Mouse (Mus musculus): ENCODE results near the gene Tex26. TPM values are rescaled to one million over a fixed set of nuclear protein-coding genes. Genes with fewer than 3 reads are reported as not detected.

The Tex26 gene
- polyA plus RNA-seq, 1 experiment from 2014 or later, result 1.7 TPM

DNA sequence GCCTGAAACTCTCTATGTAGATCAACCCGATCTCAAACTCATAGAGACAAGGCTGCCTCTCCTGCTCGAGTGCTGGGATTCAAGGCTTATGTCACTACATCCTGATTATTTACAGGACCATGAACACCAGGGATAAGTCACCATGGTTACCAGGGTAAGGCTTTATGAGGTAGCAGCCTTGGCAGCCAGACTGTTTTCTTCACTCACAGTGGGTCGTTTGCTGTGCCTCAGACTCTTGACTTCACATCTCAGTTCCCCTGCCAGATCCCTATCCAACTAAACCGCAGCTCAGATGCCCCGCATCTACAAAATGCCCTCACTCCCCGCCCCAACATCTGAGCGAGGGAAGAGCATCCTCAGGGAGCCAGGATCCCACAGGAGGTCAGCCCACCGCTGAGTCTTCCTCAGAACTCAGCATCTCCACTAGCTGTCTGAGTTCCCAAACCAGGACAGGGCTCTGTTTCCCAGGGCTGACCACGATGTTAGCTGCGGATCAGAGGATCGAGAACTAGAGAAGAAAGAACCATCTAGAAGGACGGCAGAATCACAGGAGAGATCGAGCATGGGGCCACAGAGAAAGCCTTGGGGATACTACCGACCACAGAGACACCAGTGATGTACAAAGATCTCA lies 2.3 kb downstream of the Tex26 start:
- Histone ChIP-seq H3K4me1 (replicated peaks; ENCODE audit: control insufficient read depth, insufficient read depth, low read length) (peaks cover 18% of the 10 kb centered on the region), H3K9me3 (ENCODE audit: control insufficient read depth, low read length) (no peaks in the 10 kb centered on the region), H3K9ac (ENCODE audit: low read length) (peak overlapping the region; percentile 39), H3K27ac (ENCODE audit: low read depth, low read length) (peak overlapping the region; percentile 63), H3K36me3 (ENCODE audit: control insufficient read depth, insufficient read depth, low read length) (no peaks in the 10 kb centered on the region), H3K4me2 (ENCODE audit: low read depth, low read length, severe bottlenecking) (0 out of 2 replicates have a peak overlapping the region, but pooled peaks have one; percentile 8), H3K4me3 (ENCODE audit: low read depth, low read length) (no peak overlapping the region), H3K27me3 (ENCODE audit: control insufficient read depth, insufficient read depth, low read length) (no peaks in the 10 kb centered on the region)
- WGBS, result 44% methylated on average over 14 of the region's 14 CpGs
- ATAC-seq (replicated peaks; ENCODE audit: low FRiP score) (peak; percentile 42), DNase-seq (ENCODE audit: low spot score) (no peak)

DNA sequence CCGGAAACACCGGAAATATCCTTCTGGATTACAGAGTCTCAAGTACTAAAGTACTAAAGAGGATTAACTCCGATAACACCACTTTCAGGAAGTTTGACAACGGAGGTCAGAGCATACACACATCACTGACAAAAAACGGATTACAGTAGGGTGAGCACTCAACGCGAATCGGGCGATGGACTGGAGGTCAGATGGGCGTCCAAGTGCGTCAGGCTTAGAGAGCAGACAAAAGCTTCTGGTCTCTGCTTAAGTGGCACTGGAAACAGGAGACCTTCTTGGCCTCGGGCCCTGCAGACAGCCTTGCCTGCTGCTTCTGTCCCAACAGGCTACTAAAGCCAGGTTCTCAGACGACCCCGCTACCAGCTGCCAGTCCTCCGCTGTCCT lies 2.8 kb downstream of the Tex26 start:
- no peak overlapping the region for H3K4me3 ChIP-seq (ENCODE audit: low read depth, low read length)
- H3K4me2 ChIP-seq (ENCODE audit: low read depth, low read length, severe bottlenecking), result no peak overlapping the region
- peaks cover 18% of the 10 kb centered on the region for H3K4me1 ChIP-seq (replicated peaks; ENCODE audit: control insufficient read depth, insufficient read depth, low read length)
- H3K9me3 ChIP-seq (ENCODE audit: control insufficient read depth, low read length), result no peaks in the 10 kb centered on the region
- no peak for DNase-seq (ENCODE audit: low spot score)
- no peak overlapping the region for H3K9ac ChIP-seq (ENCODE audit: low read length)
- no peaks in the 10 kb centered on the region for H3K27me3 ChIP-seq (ENCODE audit: control insufficient read depth, insufficient read depth, low read length)
- 65% methylated on average over 15 of the region's 15 CpGs for WGBS
- no peaks in the 10 kb centered on the region for H3K36me3 ChIP-seq (ENCODE audit: control insufficient read depth, insufficient read depth, low read length)
- no peak for ATAC-seq (replicated peaks; ENCODE audit: low FRiP score)
- H3K27ac ChIP-seq (ENCODE audit: low read depth, low read length), result peak overlapping the region; percentile 63; the same call in 1 of the 2 replicates

DNA sequence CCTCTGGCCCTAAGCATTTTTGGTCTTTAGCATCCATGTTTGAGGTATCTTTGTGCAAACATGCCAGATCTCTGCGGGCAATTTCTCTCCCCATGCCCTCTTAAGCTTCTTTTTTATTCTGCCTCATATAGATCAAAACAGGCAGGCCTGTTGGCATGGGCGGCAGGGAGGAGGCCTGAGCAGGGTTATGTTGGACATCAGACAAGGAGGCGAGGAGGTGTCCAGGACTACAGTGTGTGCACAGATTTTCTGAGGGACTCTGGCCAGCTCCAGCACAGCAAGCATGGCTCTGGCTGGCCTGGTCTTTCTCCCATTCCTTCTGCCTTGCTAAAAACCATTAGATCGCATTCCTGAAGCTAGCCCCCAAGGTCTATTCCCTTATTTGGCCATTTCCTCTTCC lies 5.0 kb downstream of the Tex26 start:
- Histone ChIP-seq H3K9me3 (ENCODE audit: control insufficient read depth, low read length) (no peaks in the 10 kb centered on the region; the same call in 1 of the 2 replicates), H3K9ac (ENCODE audit: low read length) (no peak overlapping the region), H3K36me3 (ENCODE audit: control insufficient read depth, insufficient read depth, low read length) (no peaks in the 10 kb centered on the region), H3K27me3 (ENCODE audit: control insufficient read depth, insufficient read depth, low read length) (no peaks in the 10 kb centered on the region), H3K4me2 (ENCODE audit: low read depth, low read length, severe bottlenecking) (no peak overlapping the region), H3K27ac (ENCODE audit: low read depth, low read length) (no peak overlapping the region), H3K4me1 (replicated peaks; ENCODE audit: control insufficient read depth, insufficient read depth, low read length) (peaks cover 18% of the 10 kb centered on the region), H3K4me3 (ENCODE audit: low read depth, low read length) (no peak overlapping the region)
- WGBS, result 80% methylated on average over 4 of the region's 4 CpGs
- DNase-seq (ENCODE audit: low spot score) (no peak), ATAC-seq (replicated peaks; ENCODE audit: low FRiP score) (no peak)

DNA sequence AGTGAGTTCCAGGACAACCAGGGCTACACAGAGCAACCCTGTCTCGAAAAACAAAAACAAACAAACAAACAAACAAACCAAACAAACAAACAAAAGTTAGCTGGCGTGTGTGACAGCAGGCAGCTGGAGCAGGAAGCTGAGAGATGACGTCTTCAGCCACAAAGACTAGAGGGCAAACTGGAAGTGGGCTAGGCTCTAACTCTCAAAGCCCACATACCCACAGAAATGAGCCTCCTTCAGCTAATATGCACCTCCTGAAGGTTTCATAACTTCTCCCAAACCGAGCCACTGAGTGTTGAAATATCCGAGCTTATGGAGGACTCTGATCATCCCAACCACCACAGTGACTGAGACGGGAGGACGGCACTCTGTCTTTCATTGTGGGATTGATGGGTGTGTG lies 7.0 kb downstream of the Tex26 start:
- Histone ChIP-seq H3K4me3 (ENCODE audit: low read depth, low read length) (no peak overlapping the region), H3K9ac (ENCODE audit: low read length) (no peak overlapping the region), H3K36me3 (ENCODE audit: control insufficient read depth, insufficient read depth, low read length) (no peaks in the 10 kb centered on the region), H3K4me2 (ENCODE audit: low read depth, low read length, severe bottlenecking) (no peak overlapping the region), H3K9me3 (ENCODE audit: control insufficient read depth, low read length) (no peaks in the 10 kb centered on the region; the same call in 1 of the 2 replicates), H3K27me3 (ENCODE audit: control insufficient read depth, insufficient read depth, low read length) (no peaks in the 10 kb centered on the region), H3K27ac (ENCODE audit: low read depth, low read length) (no peak overlapping the region), H3K4me1 (replicated peaks; ENCODE audit: control insufficient read depth, insufficient read depth, low read length) (peaks cover 7% of the 10 kb centered on the region; the same call in 1 of the 2 replicates)
- 88% methylated on average over 7 of the region's 7 CpGs for WGBS
- DNase-seq (ENCODE audit: low spot score) (no peak), ATAC-seq (replicated peaks; ENCODE audit: low FRiP score) (no peak)

DNA sequence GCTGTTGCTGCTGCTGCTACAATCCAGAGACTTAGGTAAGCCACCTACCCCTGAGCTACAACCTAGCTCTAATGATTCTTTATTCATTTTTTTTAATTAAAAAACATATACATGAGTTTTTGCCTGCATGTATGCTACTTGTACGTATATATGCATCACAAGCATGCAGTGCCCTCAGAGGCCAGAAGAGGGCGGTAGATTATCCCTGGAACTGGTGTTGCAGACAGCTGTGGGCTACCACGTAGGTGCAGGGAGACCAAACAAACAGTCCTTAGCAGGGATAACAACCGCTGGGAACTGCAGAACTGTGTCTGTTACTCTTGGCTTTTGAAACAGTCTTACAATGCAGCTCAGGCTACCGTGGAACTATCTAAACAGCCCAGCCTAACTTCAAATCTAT lies 8.3 kb downstream of the Tex26 start:
- H3K27ac ChIP-seq (ENCODE audit: low read depth, low read length), result no peak overlapping the region
- H3K4me2 ChIP-seq (ENCODE audit: low read depth, low read length, severe bottlenecking), result no peak overlapping the region
- no peak for ATAC-seq (replicated peaks; ENCODE audit: low FRiP score)
- no peak overlapping the region for H3K9ac ChIP-seq (ENCODE audit: low read length)
- no peaks in the 10 kb centered on the region; the same call in 1 of the 2 replicates for H3K9me3 ChIP-seq (ENCODE audit: control insufficient read depth, low read length)
- no peak overlapping the region for H3K4me3 ChIP-seq (ENCODE audit: low read depth, low read length)
- H3K27me3 ChIP-seq (ENCODE audit: control insufficient read depth, insufficient read depth, low read length), result no peaks in the 10 kb centered on the region
- H3K4me1 ChIP-seq (replicated peaks; ENCODE audit: control insufficient read depth, insufficient read depth, low read length), result 0 out of 2 replicates have a peak, but pooled peaks cover 2% of the 10 kb centered on the region
- WGBS, result 82% methylated on average over 5 of the region's 5 CpGs
- H3K36me3 ChIP-seq (ENCODE audit: control insufficient read depth, insufficient read depth, low read length), result no peaks in the 10 kb centered on the region
- DNase-seq (ENCODE audit: low spot score), result no peak

DNA sequence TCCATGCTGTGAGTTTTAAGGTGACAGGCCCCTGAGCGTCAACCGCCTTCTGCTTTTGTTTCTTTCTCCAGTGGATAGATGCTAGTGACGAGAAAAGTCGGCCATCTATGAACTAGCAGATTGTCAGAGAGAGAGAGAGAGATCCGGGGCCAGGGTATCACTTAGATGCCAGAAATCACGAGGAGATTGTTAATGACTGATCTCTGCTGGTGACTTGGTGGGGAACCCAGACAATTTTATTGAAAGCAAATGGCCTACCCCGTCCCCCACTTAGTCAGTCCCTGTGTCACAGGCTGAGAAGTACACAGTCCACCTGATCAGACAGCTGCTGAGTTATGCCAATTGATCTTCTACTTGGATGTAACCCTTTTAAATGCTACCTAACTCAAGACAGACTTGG lies 9.9 kb downstream of the Tex26 start:
- Histone ChIP-seq H3K4me1 (replicated peaks; ENCODE audit: control insufficient read depth, insufficient read depth, low read length) (0 out of 2 replicates have a peak, but pooled peaks cover 2% of the 10 kb centered on the region), H3K27me3 (ENCODE audit: control insufficient read depth, insufficient read depth, low read length) (no peaks in the 10 kb centered on the region), H3K4me3 (ENCODE audit: low read depth, low read length) (no peak overlapping the region), H3K4me2 (ENCODE audit: low read depth, low read length, severe bottlenecking) (no peak overlapping the region), H3K9ac (ENCODE audit: low read length) (no peak overlapping the region), H3K36me3 (ENCODE audit: control insufficient read depth, insufficient read depth, low read length) (no peaks in the 10 kb centered on the region), H3K9me3 (ENCODE audit: control insufficient read depth, low read length) (no peaks in the 10 kb centered on the region; the same call in 1 of the 2 replicates), H3K27ac (ENCODE audit: low read depth, low read length) (no peak overlapping the region)
- DNase-seq (ENCODE audit: low spot score), result no peak
- WGBS, result 82% methylated on average over 7 of the region's 7 CpGs
- ATAC-seq (replicated peaks; ENCODE audit: low FRiP score), result no peak

DNA sequence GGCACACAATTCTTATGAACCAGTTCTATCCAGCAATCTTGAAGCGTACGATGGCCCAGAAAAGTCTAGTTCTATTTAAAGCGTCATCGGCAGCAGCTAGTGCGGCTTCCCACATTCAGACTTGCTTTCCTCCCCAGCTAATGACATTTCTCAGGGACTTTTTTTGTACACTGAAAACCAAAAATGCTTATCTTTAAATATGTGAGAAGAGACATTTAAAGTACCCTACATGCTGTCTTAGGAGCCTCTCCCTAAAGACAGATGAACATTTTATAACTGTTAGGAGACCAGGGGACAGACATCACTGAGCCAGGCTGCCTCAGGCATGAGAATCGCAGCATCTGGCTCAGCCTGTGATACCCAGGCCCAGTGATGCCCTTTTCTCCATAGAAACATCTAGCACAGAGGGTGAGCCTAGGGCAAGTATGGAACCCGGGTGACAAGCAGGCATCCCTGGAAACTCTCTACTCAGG lies 11.8 kb downstream of the Tex26 start:
- Histone ChIP-seq H3K4me1 (replicated peaks; ENCODE audit: control insufficient read depth, insufficient read depth, low read length) (no peaks in the 10 kb centered on the region), H3K27ac (ENCODE audit: low read depth, low read length) (no peak overlapping the region), H3K4me3 (ENCODE audit: low read depth, low read length) (no peak overlapping the region), H3K4me2 (ENCODE audit: low read depth, low read length, severe bottlenecking) (no peak overlapping the region), H3K36me3 (ENCODE audit: control insufficient read depth, insufficient read depth, low read length) (no peaks in the 10 kb centered on the region), H3K27me3 (ENCODE audit: control insufficient read depth, insufficient read depth, low read length) (no peaks in the 10 kb centered on the region), H3K9me3 (ENCODE audit: control insufficient read depth, low read length) (no peaks in the 10 kb centered on the region; the same call in 1 of the 2 replicates), H3K9ac (ENCODE audit: low read length) (no peak overlapping the region)
- no peak for DNase-seq (ENCODE audit: low spot score)
- ATAC-seq (replicated peaks; ENCODE audit: low FRiP score), result no peak
- WGBS, result 92% methylated on average over 7 of the region's 7 CpGs

DNA sequence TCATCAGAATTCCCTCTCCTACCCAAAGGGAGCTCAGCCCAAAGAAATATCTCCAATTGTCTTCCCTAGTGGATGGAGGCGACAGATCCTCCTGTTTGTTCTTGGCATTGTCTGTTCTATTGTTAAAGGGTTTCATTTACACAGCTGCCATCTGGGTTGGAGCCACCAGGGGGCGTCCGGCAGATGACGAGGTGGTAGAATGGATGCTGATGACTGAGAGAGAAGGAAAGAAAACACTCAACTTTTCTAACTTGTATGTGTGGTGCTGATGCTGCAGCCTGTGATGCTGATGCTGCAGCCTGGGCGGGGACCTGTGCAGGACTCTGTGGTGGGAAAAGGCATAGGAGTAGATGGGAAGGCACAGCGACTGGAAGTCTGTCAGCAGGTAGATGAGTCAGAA lies 14.8 kb downstream of the Tex26 start:
- DNase-seq (ENCODE audit: low spot score) (peak; percentile 82), ATAC-seq (replicated peaks; ENCODE audit: low FRiP score) (peak; percentile 49; the same call in 1 of the 2 replicates)
- H3K9ac ChIP-seq (ENCODE audit: low read length), result no peak overlapping the region
- H3K4me1 ChIP-seq (replicated peaks; ENCODE audit: control insufficient read depth, insufficient read depth, low read length), result peaks cover 3% of the 10 kb centered on the region; the same call in 1 of the 2 replicates
- H3K36me3 ChIP-seq (ENCODE audit: control insufficient read depth, insufficient read depth, low read length), result no peaks in the 10 kb centered on the region
- H3K27ac ChIP-seq (ENCODE audit: low read depth, low read length), result no peak overlapping the region
- no peak overlapping the region for H3K4me2 ChIP-seq (ENCODE audit: low read depth, low read length, severe bottlenecking)
- no peaks in the 10 kb centered on the region for H3K27me3 ChIP-seq (ENCODE audit: control insufficient read depth, insufficient read depth, low read length)
- H3K9me3 ChIP-seq (ENCODE audit: control insufficient read depth, low read length), result no peaks in the 10 kb centered on the region
- no peak overlapping the region for H3K4me3 ChIP-seq (ENCODE audit: low read depth, low read length)
- 26% methylated on average over 6 of the region's 6 CpGs for WGBS

DNA sequence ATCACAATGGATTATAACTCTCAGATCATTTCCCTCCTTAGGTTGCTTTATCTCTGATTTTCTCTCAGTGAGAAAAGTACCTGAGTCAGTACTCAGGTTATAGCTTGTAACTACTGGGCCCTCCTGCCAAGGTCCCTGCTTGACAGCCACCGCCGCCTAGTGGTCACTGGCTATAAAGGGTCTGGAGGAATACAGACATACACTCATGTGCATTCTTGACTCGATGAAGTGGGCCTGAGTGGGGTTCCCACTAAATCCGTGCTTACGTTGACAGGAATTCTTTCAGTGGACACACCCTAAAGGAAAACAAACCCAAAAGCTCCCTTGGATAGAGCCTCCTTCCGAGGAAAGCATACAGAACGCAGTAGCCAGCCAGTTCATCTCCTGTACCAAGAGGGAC lies 17.1 kb downstream of the Tex26 start:
- DNase-seq (ENCODE audit: low spot score) (no peak), ATAC-seq (replicated peaks; ENCODE audit: low FRiP score) (no peak)
- Histone ChIP-seq H3K27ac (ENCODE audit: low read depth, low read length) (no peak overlapping the region), H3K4me1 (replicated peaks; ENCODE audit: control insufficient read depth, insufficient read depth, low read length) (peaks cover 3% of the 10 kb centered on the region; the same call in 1 of the 2 replicates), H3K36me3 (ENCODE audit: control insufficient read depth, insufficient read depth, low read length) (no peaks in the 10 kb centered on the region), H3K4me3 (ENCODE audit: low read depth, low read length) (no peak overlapping the region), H3K27me3 (ENCODE audit: control insufficient read depth, insufficient read depth, low read length) (no peaks in the 10 kb centered on the region), H3K9me3 (ENCODE audit: control insufficient read depth, low read length) (no peaks in the 10 kb centered on the region), H3K4me2 (ENCODE audit: low read depth, low read length, severe bottlenecking) (no peak overlapping the region), H3K9ac (ENCODE audit: low read length) (no peak overlapping the region)
- WGBS, result 86% methylated on average over 7 of the region's 7 CpGs
